Mouse (Mus musculus) testis, postnatal 10 days (tissue): Measurements from ENCODE around the gene Pak4.
A peak's percentile ranks its signal among the peaks of the same experiment; 100 is the strongest.

Experiments used
- DNase-seq: peaks from one replicate; pipeline ENCODE4 v3.0.0; 2021; ENCODE audit warnings: low spot score

The Pak4 gene

DNA sequence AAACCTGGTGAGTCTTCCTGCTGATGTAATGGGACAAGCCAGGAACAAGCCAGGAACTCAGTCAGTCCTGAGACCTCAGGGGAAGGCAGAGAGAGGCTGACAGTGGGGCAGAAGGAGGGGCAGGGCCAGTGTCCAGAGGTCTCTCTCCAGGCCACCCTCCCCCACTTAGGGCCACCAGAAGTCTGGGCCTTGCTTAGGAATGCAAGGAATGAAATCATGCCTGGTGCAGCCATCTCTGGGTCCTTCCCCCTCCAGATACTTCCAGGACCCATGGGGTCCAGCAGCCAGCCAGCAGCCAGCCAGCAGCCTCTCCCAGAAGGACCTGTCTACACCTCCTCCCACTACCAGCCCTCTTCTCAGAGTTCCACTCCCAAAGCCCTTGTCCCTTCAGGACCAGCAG, 10.3 kb downstream of the Pak4 start:
- no peak for DNase-seq

DNA sequence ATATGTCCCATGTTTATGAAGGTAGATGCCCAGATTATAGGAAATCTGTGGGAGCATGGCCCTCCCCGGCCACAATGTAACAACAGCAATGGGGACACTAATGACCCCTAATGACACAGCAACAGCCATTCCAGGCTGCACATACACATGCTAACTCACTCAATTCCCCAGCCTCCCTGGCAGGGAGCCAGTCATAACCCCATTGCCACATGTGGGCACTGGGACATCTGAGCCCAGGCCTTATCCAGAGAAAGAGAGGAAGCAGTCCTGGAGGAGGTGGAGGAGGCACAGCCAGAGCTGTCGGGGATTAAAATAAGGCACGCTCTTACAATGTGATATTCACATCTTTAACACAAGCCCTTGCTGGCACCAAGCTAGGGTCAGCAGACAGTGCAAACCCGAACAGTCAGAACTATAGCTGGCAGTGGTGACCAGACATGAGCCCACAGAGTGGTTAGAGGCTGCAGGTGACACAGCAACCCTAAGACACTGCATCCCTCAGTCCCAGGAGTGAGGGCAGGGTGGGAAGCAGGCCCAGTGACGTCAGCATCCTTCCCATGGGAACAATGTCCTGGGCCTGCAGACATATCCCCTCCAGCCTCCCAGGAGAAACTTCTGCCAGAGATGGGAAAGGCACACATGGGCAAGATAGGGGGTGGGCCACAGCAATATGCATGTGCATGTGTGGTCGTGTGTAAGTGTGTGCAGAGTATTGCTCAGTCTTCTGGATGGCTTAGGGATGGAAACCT, 11.1 kb downstream of the Pak4 start:
- no peak for DNase-seq

DNA sequence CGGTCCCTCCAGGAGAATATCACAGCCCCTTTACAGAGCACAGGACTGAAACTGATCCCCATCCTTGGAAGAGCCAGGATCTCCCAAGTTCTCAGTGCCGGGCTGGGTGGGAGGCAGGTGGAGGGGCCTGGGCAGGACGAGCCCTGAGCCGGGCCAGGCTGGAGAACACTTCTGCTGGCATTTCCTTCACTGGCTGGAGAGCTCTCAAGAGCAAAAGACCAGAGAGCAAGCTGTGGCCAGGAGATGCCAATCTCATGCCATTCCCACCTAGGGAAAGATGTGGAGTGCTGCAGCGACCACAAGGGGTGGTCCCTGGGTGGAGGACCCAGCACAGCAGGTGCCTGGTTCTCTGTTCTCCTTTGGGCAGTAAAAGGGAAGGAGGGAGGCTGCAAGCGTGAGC, 13.0 kb downstream of the Pak4 start:
- DNase-seq = no peak

DNA sequence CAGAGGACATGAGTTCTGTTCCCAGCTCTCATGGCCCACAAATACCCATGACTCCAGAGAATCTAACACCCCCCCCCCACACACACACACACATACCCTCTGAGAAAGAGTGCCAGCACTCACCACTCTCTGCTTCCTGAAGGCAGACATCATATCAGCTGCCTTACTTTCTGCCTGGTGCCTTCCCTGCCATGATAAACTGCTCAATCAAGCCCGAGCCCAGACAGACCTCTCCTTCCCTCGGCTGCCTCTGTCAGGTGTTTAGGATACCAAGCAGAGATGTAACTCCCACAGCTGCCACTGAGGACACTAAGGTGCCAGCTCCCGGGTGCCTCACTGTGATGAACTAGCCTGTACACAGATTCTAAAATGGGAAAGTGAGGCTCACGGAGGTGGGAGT, 13.5 kb downstream of the Pak4 start:
- DNase-seq = no peak

DNA sequence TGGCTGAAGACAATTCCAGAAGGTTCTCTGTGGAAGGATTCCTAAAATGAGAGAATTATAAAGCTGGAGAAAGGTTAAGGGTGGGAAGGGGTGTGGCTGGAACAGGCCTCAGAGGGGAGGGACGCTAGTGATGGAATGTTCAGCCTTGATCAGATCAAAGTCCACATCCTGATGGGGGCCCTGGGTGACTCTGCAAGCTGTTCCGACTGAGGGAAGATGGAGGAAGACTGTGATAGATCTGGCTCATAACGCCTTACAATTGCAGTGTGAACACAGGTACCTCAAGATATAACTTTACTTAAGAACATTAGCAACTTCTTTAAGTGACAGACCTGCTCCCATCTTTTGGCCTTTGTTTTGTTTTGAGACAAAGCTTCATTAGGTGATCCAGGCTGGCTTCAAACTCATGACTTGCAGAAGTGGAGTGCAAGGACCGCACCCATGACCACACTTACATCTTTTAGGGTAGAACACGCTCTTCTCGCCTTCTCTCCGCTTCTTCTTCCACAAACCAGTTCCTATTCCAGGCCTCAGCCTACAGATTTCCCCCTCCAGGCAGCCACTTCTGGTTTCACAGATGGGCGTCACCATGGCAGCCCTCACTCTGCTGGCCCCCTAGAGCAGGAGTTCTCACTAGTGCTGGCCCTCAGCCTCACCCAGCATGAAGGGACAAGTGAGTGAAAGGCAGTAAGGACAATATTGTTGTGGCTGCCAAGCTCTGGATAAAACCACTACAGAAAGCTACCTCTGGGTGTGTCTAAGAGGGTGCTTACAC, 14.2 kb downstream of the Pak4 start:
- DNase-seq = no peak

DNA sequence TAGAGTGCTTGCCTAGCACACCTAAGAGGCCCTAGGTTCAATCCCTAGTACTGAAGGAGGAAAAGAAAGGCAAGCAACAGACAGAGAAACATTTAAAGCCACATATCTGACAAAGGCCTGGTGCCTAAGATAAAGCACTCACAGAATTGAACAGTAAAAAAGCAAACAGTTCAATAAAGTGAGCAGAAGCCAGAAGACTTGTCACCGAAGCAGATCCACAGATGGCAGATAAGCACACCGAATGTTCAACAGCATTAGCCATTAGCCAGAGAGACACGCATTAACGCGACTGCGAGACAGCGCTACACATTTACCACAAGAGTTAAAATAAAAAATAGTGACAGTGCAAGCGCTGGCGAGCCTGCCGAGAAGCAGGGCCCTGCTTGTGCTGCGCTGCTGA, 15.1 kb downstream of the Pak4 start:
- no peak for DNase-seq

DNA sequence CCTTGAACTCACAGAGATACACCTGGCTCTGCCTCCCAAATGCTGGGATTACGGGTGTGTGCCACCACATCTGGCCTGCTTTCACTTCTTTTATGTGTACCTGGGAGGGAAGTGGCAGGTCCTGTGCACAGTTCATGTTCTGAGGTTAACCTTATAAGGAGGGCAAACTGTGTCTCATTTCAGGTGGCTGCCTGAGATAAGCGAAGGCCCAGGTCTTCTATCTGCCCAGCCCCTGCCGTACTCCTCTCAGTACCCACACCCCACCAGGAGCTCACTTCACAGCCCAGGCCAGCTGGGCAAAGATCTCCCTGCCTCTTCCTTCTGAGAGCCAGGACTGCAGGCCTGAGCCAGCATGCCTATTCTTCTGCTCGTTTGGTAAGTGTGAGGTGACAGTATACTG, 16.3 kb downstream of the Pak4 start:
- no peak for DNase-seq

DNA sequence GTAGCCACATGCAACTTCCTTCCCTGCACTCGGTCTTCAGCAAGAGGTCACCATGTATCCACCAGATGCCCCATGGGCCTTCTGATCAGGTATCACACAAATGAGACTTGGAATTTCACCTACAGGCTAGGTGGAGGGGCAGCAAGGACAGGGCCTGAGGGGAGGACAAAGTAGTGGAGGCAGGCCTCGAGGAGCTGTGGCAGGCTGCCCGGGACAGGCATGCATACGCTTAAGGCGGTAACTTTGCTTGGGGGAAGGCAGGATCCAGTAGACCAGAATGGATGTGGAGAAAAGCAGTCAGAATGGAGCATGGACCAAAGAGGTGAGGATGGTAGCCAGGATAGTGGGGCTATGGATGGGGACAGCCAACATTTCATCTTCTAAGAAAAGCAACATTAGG, 18.2 kb downstream of the Pak4 start:
- no peak for DNase-seq

DNA sequence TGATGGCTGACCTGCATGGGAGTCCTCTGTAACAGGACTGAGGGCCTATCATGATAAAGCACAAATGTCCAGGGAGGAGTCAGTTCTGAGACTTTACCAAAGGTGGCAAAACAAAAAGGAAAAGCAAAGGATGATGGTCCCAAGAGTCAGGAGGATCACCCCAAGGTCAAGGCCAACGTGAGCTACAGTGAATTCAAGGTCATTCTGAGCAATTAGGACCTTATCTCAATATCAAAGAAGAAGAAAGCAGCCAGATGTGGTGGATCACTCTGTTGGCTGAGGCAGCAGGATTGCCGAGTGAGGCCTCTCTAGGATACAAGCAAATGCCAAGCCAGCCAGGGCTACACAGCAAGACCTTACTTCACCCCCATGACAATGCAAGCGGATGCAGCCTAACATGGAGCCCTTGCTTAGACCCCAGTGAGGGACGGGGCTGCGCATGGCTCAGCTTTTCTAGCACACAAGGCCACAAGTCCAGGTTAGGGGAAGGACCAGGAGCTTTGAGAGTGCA, 19.4 kb downstream of the Pak4 start:
- no peak for DNase-seq

DNA sequence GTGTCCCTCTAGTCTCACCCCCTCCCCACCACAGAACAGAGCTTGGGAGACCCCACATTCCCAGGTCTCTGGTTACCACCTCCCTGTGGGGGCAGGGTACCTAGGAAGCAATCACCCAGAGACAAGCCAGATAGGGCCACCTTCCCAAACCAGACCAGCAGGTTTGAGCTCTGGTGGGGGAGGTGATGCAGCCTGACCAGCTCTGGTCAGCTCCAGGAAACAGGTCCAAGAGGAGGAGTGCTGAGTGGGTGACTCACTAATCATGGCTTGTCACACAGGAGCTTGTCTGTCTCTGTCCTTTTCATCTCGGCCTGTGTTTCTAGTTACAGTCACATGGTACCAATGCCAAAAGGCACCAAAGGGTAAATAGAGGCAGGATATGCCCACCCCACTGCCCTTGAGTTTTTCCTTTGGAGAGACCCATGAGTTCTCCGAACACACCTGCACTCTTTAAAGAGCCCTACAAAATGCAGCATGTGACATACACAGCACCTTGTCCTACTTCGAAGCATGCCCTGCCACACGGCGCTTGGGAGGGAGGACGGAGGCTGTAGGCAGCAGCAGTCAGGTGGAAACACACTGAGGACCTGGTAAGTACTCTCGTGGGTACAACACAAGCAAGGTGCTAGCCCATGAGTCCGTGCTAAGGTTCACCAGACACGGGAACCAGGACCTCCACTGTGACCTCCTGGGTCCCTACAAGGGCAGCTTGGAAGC, 20.0 kb downstream of the Pak4 start:
- DNase-seq = no peak

DNA sequence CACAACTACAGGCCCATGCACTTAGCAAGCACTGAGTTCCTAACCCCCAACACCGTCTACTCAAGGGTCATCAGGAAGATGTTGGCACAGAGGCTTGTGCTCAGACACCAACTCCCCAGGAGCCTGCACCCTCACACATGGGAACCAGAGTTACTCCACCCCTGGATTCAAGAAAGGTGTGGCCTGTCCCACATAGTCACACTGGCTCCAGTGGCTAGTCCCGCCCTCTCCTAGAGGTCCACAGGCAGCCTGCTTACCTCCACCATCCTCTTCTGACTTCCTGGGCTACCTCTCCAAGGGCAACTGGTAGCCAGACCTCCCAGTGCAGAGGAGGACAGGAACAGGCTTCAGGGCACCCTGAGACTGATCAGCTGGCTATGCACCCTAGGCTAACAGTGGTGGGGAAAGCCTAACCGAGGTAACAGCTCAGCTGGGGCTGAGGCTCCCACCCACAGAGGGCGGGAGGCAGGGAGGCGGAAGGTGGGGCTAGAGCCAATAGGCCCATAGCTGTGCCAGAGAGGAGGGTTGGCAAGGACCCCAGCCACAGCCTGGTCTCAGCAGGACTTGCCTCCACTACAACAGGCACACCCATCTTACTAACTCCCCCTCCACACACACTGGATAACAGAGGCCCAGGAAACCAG, 21.6 kb downstream of the Pak4 start:
- peak; percentile 78 for DNase-seq

DNA sequence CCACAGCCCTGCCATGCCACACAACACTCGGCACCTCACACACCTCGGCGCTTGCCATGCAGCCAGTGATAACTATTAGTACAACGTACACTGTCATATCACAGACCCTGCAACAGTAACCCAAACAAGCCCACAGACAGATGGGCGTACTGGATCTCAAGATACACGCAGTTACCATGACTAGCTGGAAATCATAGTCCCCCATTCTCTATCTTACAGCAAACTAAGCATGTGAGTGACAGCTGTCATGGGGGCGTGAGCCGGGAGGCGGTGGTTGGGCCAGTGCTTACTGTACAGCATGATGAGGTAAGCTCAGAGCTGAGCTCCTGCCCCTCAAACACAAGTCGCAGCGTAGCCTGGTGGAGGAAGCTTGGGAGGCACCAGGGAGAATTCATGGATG, 22.4 kb downstream of the Pak4 start:
- DNase-seq = no peak

DNA sequence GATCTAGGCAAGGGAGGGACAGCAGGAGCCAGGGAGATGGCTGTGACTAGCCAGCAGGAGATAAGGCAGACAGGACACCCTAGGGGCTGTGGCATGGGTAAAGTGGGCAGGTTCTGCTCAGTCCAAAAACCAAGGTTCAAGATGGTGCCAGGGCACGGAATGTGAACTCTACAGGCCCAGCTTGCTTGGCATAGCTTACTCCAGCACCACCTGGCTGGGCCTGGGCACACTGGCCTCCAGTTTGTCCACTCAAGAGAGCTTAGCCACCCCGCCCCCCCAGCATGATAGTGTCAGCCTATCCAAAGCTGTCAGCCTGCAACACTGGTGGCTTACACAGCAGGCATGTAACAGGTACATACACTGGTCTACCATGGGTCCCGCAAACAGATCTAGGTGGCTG, 24.7 kb downstream of the Pak4 start:
- DNase-seq = no peak

DNA sequence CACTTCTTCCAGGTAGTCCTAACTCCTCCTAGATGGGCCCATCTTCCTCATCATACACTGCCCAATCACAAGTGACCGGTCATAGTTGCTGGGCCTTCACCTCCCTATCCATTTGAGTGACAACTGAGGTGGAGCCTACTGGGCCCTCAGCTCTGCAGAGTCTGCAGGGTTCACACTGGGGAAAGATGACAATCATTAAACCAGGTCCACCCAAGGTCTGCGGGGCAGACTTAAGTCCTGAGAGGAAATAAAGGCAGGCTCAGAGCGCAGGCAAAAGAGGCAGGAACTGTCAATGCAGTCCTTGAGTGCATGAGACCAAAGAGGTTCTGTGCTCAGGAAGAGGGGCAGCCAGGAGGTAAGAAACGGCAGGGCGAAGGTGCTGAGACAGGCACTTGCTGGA, 25.3 kb downstream of the Pak4 start:
- DNase-seq = no peak

DNA sequence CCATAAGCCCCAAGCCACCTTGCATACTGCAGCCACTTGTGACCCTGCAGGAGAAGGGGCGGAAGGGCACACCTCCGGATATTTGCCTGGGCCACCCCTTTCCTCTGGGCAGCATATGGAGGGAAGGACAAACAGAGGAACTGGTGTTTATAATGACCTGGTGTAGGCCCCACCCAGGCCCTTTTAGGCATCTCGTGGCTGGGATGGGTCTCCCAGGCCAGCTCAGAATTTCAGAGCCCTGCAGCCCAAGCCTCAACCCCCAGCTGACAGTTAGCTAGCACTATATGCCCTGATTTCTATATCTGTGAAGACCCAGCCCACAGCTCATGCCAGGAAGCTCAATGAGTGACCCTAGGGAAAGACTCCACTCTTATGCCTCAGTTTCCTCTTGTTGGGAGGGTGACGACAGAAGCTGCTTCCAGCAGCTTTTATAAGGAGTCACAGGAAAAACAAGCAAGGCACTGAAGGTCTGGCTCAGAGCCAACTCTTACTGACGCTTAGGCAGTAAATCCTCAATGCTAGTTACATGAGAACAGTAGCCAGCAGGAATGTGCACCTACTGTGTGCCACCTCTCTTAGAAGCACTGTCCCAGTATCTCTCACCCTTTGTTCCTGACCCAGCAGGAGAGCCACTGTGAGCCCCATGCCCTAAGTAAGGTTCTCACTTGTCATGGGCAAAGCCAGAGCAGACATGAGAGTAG, 26.9 kb downstream of the Pak4 start:
- no peak for DNase-seq

DNA sequence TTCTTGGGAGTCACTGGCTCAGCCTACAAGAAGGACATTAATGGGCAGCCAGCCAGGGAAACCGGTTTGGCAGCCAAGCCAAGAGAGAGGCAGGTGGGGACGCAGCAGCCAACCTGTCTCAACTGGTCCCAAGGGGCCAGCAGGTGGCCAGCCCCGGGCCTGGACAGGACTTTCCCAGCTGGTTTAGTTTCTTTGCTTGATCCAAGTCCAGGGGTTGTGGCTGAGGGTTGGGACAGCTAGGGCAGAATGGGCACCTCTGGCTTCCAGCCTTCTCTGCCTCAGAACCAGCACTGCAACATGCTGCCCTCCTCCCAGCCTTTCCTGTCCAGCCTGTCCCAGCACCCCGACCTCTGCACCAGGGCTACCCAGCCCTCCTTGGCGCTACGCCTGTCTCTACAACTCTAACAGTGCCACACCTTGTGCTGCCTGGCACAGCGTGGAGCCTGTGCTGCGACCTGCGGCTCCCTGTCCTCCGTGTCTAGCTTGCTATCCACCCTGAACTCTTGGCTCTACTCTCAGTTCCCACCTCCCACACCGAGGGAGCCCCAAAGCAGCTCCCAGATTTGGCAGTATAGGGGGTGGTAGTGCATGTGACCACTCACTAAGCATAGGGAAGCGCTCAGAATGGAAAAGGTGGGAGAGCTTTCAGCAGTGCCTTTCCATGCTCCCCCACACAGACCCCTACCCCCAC, 27.5 kb downstream of the Pak4 start:
- peak; percentile 66 for DNase-seq

DNA sequence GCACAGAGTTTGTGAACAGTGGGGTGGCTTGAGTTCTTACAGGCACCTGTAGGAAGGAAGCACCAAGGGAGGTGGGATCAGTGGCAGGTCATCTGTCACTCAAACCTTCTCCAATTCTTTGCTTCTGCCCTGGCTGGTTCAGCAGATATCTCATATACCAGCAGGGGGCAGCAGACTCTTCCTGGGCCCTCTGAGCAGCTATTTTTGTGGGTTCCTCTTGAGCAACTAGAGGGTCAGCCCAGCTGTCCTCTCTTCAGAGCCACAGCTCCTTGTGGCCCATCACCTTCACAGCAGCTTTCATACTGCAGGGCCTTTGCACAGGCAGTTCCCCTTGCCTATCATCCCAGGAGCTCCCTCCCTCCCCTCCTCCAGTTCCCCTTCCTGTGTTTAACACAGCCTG, 29.7 kb downstream of the Pak4 start:
- peak; percentile 73 for DNase-seq

DNA sequence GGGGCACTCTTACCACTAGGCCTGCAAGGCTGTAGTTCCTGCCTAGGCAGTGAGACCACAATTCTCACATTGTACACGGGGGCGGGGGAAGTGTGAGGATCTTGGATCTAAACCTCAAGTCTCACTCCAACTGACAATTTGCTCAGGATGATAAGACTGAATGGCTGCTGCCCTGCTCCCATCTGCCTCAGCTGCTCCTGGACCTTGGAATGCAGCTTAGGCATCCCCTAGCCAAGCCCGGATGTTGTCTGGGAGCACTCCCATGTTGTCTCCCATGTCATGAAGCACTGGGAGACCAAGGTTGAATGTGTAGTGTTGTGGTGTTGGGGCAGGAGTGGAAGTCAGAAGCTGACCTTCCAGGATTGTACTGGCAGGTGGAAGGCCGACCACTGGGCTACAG, 30.4 kb downstream of the Pak4 start:
- DNase-seq = no peak

DNA sequence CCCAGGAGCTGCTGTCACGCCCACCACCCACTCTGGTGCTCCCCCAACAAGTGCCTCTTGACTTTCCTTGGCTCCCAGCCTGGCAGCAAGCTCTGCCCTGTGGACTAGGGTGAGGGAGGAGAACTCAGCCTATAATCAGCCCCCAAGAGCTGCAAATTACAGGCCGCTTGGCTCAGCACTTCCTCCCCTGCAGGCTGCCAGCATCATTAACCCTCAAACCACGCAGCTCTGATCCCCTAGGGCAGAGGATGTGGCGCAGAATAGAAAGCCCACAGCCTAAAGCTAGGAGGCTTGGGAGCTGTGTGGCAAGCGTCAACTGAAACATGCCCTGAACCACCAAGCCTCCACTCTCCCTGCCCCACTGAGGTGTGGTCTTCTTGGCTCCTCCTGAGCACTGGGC, 32.6 kb downstream of the Pak4 start:
- DNase-seq = no peak

DNA sequence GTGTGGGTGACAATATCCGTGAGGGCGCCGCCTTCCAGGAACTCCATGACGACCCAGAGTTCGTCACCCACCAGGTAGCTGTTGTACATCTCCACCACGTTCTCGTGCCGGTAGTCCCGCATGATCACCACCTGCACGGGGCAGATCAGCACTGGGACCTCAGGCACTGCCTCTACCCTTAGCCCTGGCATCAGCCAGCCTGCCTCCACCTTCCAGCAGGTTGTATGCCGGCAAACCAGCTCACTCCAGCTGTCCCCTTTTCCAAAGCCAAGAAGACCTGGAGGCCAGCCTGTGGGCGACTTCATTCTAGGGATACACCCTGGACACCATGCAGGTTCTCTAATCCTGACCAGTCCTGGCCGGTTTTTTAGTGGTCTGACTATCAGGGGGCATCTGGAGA, 35.0 kb downstream of the Pak4 start:
- DNase-seq = no peak

DNA sequence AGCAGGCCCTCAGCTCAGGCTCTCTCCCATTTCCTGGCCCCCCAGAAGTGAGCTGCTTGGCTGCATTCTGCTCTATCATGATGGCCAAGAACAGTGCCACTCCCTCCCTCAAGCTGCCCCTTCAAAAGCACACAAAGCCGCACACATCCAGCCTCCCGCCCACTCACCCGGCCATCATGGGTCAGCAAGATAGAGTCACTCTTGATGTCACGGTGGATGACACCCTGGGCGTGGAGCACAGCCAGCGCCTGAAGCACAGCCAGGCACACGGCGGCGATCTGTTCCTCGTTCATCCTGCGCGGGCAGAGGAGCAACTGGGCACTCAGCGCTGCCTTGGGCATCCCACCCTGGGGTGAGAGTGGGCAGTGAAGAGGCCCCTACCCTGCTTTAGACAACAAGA, 35.6 kb downstream of the Pak4 start:
- DNase-seq = no peak
